Mouse (Mus musculus) kidney, embryonic 15.5 days (tissue): Measurements from ENCODE around the gene Col15a1. TPM values are rescaled to one million over a fixed set of nuclear protein-coding genes. Genes with fewer than 3 reads are reported as not detected.
A peak's percentile ranks its signal among the peaks of the same experiment; 100 is the strongest.

Experiments used
- ATAC-seq: fragments of 200-750 bp; cut with Nextera tagmentation; replicated peaks from 2 replicates; pipeline ENCODE4 v1.8.0; 2017; ENCODE audit warnings: moderate TSS enrichment; ENCODE audit not compliant: low FRiP score
- H3K27ac ChIP-seq: fragments of 300-500 bp; sonication (generic); 2 replicates; pipeline ENCODE4 v1.5.1; 2015; ENCODE audit warnings: mild to moderate bottlenecking, inconsistent platforms
- H3K27me3 ChIP-seq: fragments of 300-500 bp; sonication (generic); 2 replicates; pipeline ENCODE4 v1.6.1; 2015; ENCODE audit warnings: inconsistent platforms
- H3K36me3 ChIP-seq: fragments of 300-500 bp; sonication (generic); 2 replicates; pipeline ENCODE4 v1.6.1; 2015; ENCODE audit warnings: inconsistent platforms
- H3K4me1 ChIP-seq: fragments of 300-500 bp; sonication (generic); 2 replicates; pipeline ENCODE4 v1.6.1; 2015; ENCODE audit warnings: inconsistent platforms
- H3K4me2 ChIP-seq: fragments of 300-500 bp; sonication (generic); 2 replicates; pipeline ENCODE4 v1.6.1; 2015; ENCODE audit warnings: moderate library complexity, mild to moderate bottlenecking, inconsistent platforms
- H3K4me3 ChIP-seq: fragments of 300-500 bp; sonication (generic); replicated peaks from 2 replicates; pipeline ENCODE4 v1.5.1; 2015; ENCODE audit warnings: mild to moderate bottlenecking, inconsistent platforms
- H3K9ac ChIP-seq: fragments of 300-500 bp; sonication (generic); 2 replicates; pipeline ENCODE4 v1.6.1; 2015; ENCODE audit warnings: mild to moderate bottlenecking, inconsistent platforms
- H3K9me3 ChIP-seq: fragments of 300-500 bp; sonication (generic); replicated peaks from 2 replicates; pipeline ENCODE4 v1.6.1; 2016; ENCODE audit warnings: inconsistent platforms
- WGBS: fragments of 180-500 bp; shearing (Covaris S2); methylation state at CpG from one replicate; pipeline ENCODE4 v1.1.7; 2015; ENCODE audit warnings: mixed read lengths; 5-methylcytosine and 5-hydroxymethylcytosine counted together
- polyA plus RNA-seq: library from polyadenylated mRNA; unstranded; fragments of >200 nt; fragmentation: Nextera tagmentation; extraction: Ambion mirVana; gene quantifications from 2 replicates; pipeline ENCODE4 v1.2.1, GENCODE M21; 2015

Gene Col15a1
- polyA plus RNA-seq, 1 experiment from 2014 or later: 24.0 TPM

- no peaks in the 10 kb centered on the region; the same call in 1 of the 2 replicates for H3K36me3 ChIP-seq
- H3K9me3 ChIP-seq: no peaks in the 10 kb centered on the region
- no peak overlapping the region for H3K4me2 ChIP-seq
- ATAC-seq: no peak
- no peaks in the 10 kb centered on the region for H3K27me3 ChIP-seq
- peak overlapping the region; percentile 72; the same call in 1 of the 2 replicates for H3K27ac ChIP-seq
- 85% methylated on average over 6 of the region's 6 CpGs for WGBS
- H3K9ac ChIP-seq: no peak overlapping the region
- H3K4me1 ChIP-seq: peaks cover 24% of the 10 kb centered on the region
- H3K4me3 ChIP-seq: no peak overlapping the region
These were observed 70.4 kb downstream of the Col15a1 start for GRCm38 (mm10) chr4:47278397-47278796.

GRCm38 (mm10) chr4:47279085-47279707, 71.2 kb downstream of the Col15a1 start:
- H3K9me3 ChIP-seq: no peaks in the 10 kb centered on the region
- ATAC-seq: peak; percentile 50
- H3K4me1 ChIP-seq: peaks cover 24% of the 10 kb centered on the region
- no peak overlapping the region; the same call in 1 of the 2 replicates for H3K4me2 ChIP-seq
- no peak overlapping the region for H3K9ac ChIP-seq
- H3K27me3 ChIP-seq: no peaks in the 10 kb centered on the region
- H3K4me3 ChIP-seq: no peak overlapping the region
- WGBS: 44% methylated on average over 10 of the region's 10 CpGs
- no peaks in the 10 kb centered on the region; the same call in 1 of the 2 replicates for H3K36me3 ChIP-seq
- H3K27ac ChIP-seq: peak overlapping the region; percentile 72

GRCm38 (mm10) chr4:47280126-47280525, 72.2 kb downstream of the Col15a1 start:
- no peak for ATAC-seq

GRCm38 (mm10) chr4:47281920-47282682, 74.1 kb downstream of the Col15a1 start:
- Histone ChIP-seq H3K9ac (no peak overlapping the region), H3K4me3 (no peak overlapping the region), H3K9me3 (no peaks in the 10 kb centered on the region), H3K27me3 (no peaks in the 10 kb centered on the region), H3K27ac (no peak overlapping the region), H3K4me2 (no peak overlapping the region), H3K36me3 (no peaks in the 10 kb centered on the region; the same call in 1 of the 2 replicates), H3K4me1 (peaks cover 32% of the 10 kb centered on the region)
- WGBS: 72% methylated on average over 6 of the region's 6 CpGs
- no peak for ATAC-seq

More at GRCm38 (mm10) chr4:47280126-47280525, 72.2 kb downstream of the Col15a1 start:
- Histone ChIP-seq H3K27ac (no peak overlapping the region), H3K4me2 (no peak overlapping the region), H3K4me1 (peaks cover 33% of the 10 kb centered on the region), H3K9me3 (no peaks in the 10 kb centered on the region), H3K4me3 (no peak overlapping the region), H3K9ac (no peak overlapping the region), H3K36me3 (no peaks in the 10 kb centered on the region; the same call in 1 of the 2 replicates), H3K27me3 (no peaks in the 10 kb centered on the region)
- WGBS: 84% methylated on average over 5 of the region's 5 CpGs

- H3K4me2 ChIP-seq: no peak overlapping the region
- H3K27me3 ChIP-seq: no peaks in the 10 kb centered on the region
- no peaks in the 10 kb centered on the region for H3K9me3 ChIP-seq
- H3K4me1 ChIP-seq: peaks cover 24% of the 10 kb centered on the region
- H3K9ac ChIP-seq: no peak overlapping the region
- no peaks in the 10 kb centered on the region; the same call in 1 of the 2 replicates for H3K36me3 ChIP-seq
- no peak overlapping the region for H3K4me3 ChIP-seq
- no peak overlapping the region for H3K27ac ChIP-seq
- 76% methylated on average over 6 of the region's 6 CpGs for WGBS
- ATAC-seq: no peak
These were observed 76.3 kb downstream of the Col15a1 start for GRCm38 (mm10) chr4:47284311-47284710.

GRCm38 (mm10) chr4:47284874-47285273, 76.9 kb downstream of the Col15a1 start:
- Histone ChIP-seq H3K27me3 (no peaks in the 10 kb centered on the region), H3K27ac (no peak overlapping the region), H3K9me3 (no peaks in the 10 kb centered on the region), H3K36me3 (no peaks in the 10 kb centered on the region; the same call in 1 of the 2 replicates), H3K4me1 (peaks cover 19% of the 10 kb centered on the region), H3K4me2 (no peak overlapping the region), H3K4me3 (no peak overlapping the region), H3K9ac (no peak overlapping the region)
- ATAC-seq: no peak
- WGBS: 53% methylated on average over 9 of the region's 9 CpGs

- 91% methylated on average over 3 of the region's 3 CpGs for WGBS
- Histone ChIP-seq H3K4me3 (no peak overlapping the region), H3K27me3 (no peaks in the 10 kb centered on the region), H3K36me3 (no peaks in the 10 kb centered on the region; the same call in 1 of the 2 replicates), H3K4me1 (peaks cover 19% of the 10 kb centered on the region), H3K9me3 (no peaks in the 10 kb centered on the region), H3K27ac (no peak overlapping the region), H3K4me2 (no peak overlapping the region), H3K9ac (no peak overlapping the region)
- no peak for ATAC-seq
These were observed 78.7 kb downstream of the Col15a1 start for GRCm38 (mm10) chr4:47286599-47287147.

GRCm38 (mm10) chr4:47287468-47287867, 79.5 kb downstream of the Col15a1 start:
- WGBS: 77% methylated on average over 4 of the region's 4 CpGs
- H3K4me1 ChIP-seq: peaks cover 19% of the 10 kb centered on the region
- H3K27me3 ChIP-seq: no peaks in the 10 kb centered on the region
- no peak for ATAC-seq
- H3K27ac ChIP-seq: no peak overlapping the region
- H3K4me3 ChIP-seq: no peak overlapping the region
- H3K36me3 ChIP-seq: no peaks in the 10 kb centered on the region; the same call in 1 of the 2 replicates
- H3K4me2 ChIP-seq: no peak overlapping the region
- H3K9ac ChIP-seq: no peak overlapping the region
- H3K9me3 ChIP-seq: no peaks in the 10 kb centered on the region

GRCm38 (mm10) chr4:47288306-47288705, 80.3 kb downstream of the Col15a1 start:
- Histone ChIP-seq H3K27me3 (no peaks in the 10 kb centered on the region), H3K36me3 (no peaks in the 10 kb centered on the region), H3K27ac (no peak overlapping the region), H3K9me3 (no peaks in the 10 kb centered on the region), H3K9ac (no peak overlapping the region), H3K4me2 (no peak overlapping the region), H3K4me3 (no peak overlapping the region), H3K4me1 (peaks cover 24% of the 10 kb centered on the region)
- ATAC-seq: no peak
- WGBS: 89% methylated on average over 4 of the region's 4 CpGs

GRCm38 (mm10) chr4:47289526-47289925, 81.6 kb downstream of the Col15a1 start:
- H3K9ac ChIP-seq: no peak overlapping the region
- no peak overlapping the region for H3K27ac ChIP-seq
- no peak for ATAC-seq
- H3K27me3 ChIP-seq: no peaks in the 10 kb centered on the region
- 92% methylated on average over 3 of the region's 3 CpGs for WGBS
- no peak overlapping the region for H3K4me3 ChIP-seq
- no peaks in the 10 kb centered on the region for H3K9me3 ChIP-seq
- H3K36me3 ChIP-seq: no peaks in the 10 kb centered on the region
- H3K4me2 ChIP-seq: no peak overlapping the region
- peaks cover 32% of the 10 kb centered on the region for H3K4me1 ChIP-seq

GRCm38 (mm10) chr4:47290448-47290847, 82.5 kb downstream of the Col15a1 start:
- Histone ChIP-seq H3K36me3 (no peaks in the 10 kb centered on the region), H3K9ac (no peak overlapping the region), H3K4me3 (no peak overlapping the region), H3K27ac (no peak overlapping the region), H3K9me3 (no peaks in the 10 kb centered on the region), H3K4me2 (no peak overlapping the region), H3K27me3 (no peaks in the 10 kb centered on the region), H3K4me1 (peaks cover 23% of the 10 kb centered on the region)
- WGBS: 70% methylated on average over 2 of the region's 2 CpGs
- no peak for ATAC-seq

GRCm38 (mm10) chr4:47291013-47291412, 83.1 kb downstream of the Col15a1 start:
- H3K27me3 ChIP-seq: no peaks in the 10 kb centered on the region
- H3K36me3 ChIP-seq: no peaks in the 10 kb centered on the region
- no peak overlapping the region for H3K4me2 ChIP-seq
- H3K4me3 ChIP-seq: no peak overlapping the region
- 88% methylated on average over 1 of the region's 1 CpGs for WGBS
- H3K27ac ChIP-seq: no peak overlapping the region
- no peaks in the 10 kb centered on the region for H3K9me3 ChIP-seq
- no peak for ATAC-seq
- H3K4me1 ChIP-seq: peaks cover 17% of the 10 kb centered on the region
- no peak overlapping the region for H3K9ac ChIP-seq
